Mouse (Mus musculus) lung, postnatal 14 days (tissue): ENCODE results near the gene Nolc1.
A peak's percentile ranks its signal among the peaks of the same experiment; 100 is the strongest.

Source experiments
- DNase-seq: peaks from one replicate; pipeline ENCODE4 v3.0.0; 2021

Nolc1 gene

GRCm38 (mm10) chr19:46042476-46043011 is 33.1 kb upstream of the Nolc1 start:
- no peak for DNase-seq

- peak; percentile 51 for DNase-seq
These were observed 32.3 kb upstream of the Nolc1 start for GRCm38 (mm10) chr19:46043380-46043779.

- DNase-seq = peak; percentile 50
These were observed 31.2 kb upstream of the Nolc1 start, which contains the start of gene Pprc1 for GRCm38 (mm10) chr19:46044271-46044992. Gene Pprc1 (plus strand): TSS chr19:46044886.

- DNase-seq = peak; percentile 85
These were observed 30.5 kb upstream of the Nolc1 start, which contains the start of gene Ldb1 for GRCm38 (mm10) chr19:46044993-46045695. Gene Ldb1 (minus strand): TSS chr19:46045214.

- peak; percentile 66 for DNase-seq
These were observed 29.9 kb upstream of the Nolc1 start for GRCm38 (mm10) chr19:46045696-46046311.

GRCm38 (mm10) chr19:46046621-46047025 is 29.0 kb upstream of the Nolc1 start:
- DNase-seq = no peak

- DNase-seq = no peak
These were observed 28.2 kb upstream of the Nolc1 start for GRCm38 (mm10) chr19:46047426-46047825.

- no peak for DNase-seq
These were observed 26.5 kb upstream of the Nolc1 start for GRCm38 (mm10) chr19:46049129-46049528.

- DNase-seq = no peak
These were observed 25.2 kb upstream of the Nolc1 start for GRCm38 (mm10) chr19:46050462-46050861.

GRCm38 (mm10) chr19:46055752-46056387 is 19.8 kb upstream of the Nolc1 start:
- DNase-seq = no peak

- peak; percentile 91 for DNase-seq
These were observed 19.2 kb upstream of the Nolc1 start for GRCm38 (mm10) chr19:46056388-46056946.

- peak; percentile 76 for DNase-seq
These were observed 18.6 kb upstream of the Nolc1 start for GRCm38 (mm10) chr19:46056947-46057607.

- no peak for DNase-seq
These were observed 17.2 kb upstream of the Nolc1 start for GRCm38 (mm10) chr19:46058466-46058865.

GRCm38 (mm10) chr19:46060845-46061244 is 14.8 kb upstream of the Nolc1 start:
- no peak for DNase-seq

- no peak for DNase-seq
These were observed 7.6 kb upstream of the Nolc1 start for GRCm38 (mm10) chr19:46068054-46068453.

GRCm38 (mm10) chr19:46073285-46073684 is 2.4 kb upstream of the Nolc1 start:
- no peak for DNase-seq

- no peak for DNase-seq
These were observed 1.4 kb upstream of the Nolc1 start for GRCm38 (mm10) chr19:46074266-46074665.

- DNase-seq = no peak
These were observed 2.9 kb downstream of the Nolc1 start for GRCm38 (mm10) chr19:46078535-46078934.

- no peak for DNase-seq
These were observed 9.5 kb downstream of the Nolc1 start for GRCm38 (mm10) chr19:46085185-46085584.

GRCm38 (mm10) chr19:46086337-46086736 is 10.7 kb downstream of the Nolc1 start:
- peak; percentile 59 for DNase-seq

GRCm38 (mm10) chr19:46087871-46088270 is 12.2 kb downstream of the Nolc1 start:
- DNase-seq = peak; percentile 13

- DNase-seq = no peak
These were observed 16.0 kb downstream of the Nolc1 start for GRCm38 (mm10) chr19:46091641-46092040.
